Mouse (Mus musculus): ENCODE measurements at regions not wholly inside any gene's neighbourhood (a gene's known extent, or its start where the extent isn't known, plus 50 kb on each side); places are given as distances from the start of the nearest gene placed in this dataset.
"Not testable (repeated sequence)": the region's sequence is repeated elsewhere in the genome, so short reads cannot be mapped to it uniquely, and the experiment has no call there.

- in situ Hi-C loops (cut with MboI; ENCODE audit: unreplicated experiment in 2 of 2) = no loop called here
Observed at GRCm38 (mm10) chr14:76761274-76761673, 204.6 kb upstream of the Serp2 start.

DNA sequence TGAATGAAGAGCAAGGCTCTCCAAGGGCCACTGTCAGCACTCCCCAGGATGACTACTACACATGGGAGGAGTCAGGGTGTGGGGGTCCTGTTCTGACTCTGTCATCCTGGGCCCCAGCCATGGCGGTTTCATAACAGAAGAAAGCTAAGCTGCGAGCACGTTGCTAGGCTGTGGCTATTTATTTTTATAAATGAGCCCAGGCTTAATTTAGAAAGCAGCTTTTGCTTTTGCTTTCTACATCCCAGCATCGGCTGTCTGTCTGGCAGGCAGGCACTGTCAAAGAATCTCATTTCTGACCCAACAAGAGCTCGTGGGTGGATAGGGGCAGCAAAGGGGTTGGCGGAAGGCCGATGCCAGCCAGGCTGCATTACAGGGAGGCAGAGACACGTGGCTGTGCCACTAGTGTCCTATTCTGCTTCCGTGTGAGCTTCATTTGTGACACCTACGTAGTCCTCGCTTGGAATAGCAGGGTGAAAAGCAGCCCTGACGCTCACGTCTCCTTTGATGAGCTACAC, 203.9 kb upstream of the Serp2 start:
- in situ Hi-C loops (cut with MboI; ENCODE audit: unreplicated experiment in 2 of 2) = no loop called here

- in situ Hi-C loops (cut with MboI; ENCODE audit: unreplicated experiment in 2 of 2) = no loop called here
Observed at GRCm38 (mm10) chr14:76759377-76759776, 202.7 kb upstream of the Serp2 start.

GRCm38 (mm10) chr14:76758589-76758988, 201.9 kb upstream of the Serp2 start:
- in situ Hi-C loops (cut with MboI; ENCODE audit: unreplicated experiment in 2 of 2) = no loop called here

- in situ Hi-C loops (cut with MboI; ENCODE audit: unreplicated experiment in 2 of 2) = no loop called here
Observed at GRCm38 (mm10) chr14:76755591-76756376, 199.1 kb upstream of the Serp2 start.

DNA sequence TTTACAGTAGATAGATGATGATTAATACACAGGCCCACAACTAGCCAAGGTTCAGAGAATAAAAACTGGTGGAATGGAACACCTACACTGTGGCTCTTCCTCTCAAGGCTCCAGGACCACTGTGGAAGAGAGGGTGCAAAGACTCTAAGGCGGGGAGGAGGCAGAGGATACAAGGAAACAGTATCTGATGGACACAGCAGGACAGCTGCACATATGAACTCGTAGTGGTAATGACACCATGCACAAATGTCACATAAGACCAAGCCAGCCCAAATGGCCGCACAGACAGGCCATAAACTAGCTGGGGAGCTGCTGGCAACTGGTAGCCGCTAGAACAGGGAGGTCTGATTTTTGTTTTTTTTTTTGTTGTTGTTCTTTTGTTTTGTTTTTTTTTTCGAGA, 197.0 kb upstream of the Serp2 start:
- in situ Hi-C loops (cut with MboI; ENCODE audit: unreplicated experiment in 2 of 2) = no loop called here

GRCm38 (mm10) chr14:76749178-76749577, 192.5 kb upstream of the Serp2 start:
- in situ Hi-C loops (cut with MboI; ENCODE audit: unreplicated experiment in 2 of 2) = no loop called here

DNA sequence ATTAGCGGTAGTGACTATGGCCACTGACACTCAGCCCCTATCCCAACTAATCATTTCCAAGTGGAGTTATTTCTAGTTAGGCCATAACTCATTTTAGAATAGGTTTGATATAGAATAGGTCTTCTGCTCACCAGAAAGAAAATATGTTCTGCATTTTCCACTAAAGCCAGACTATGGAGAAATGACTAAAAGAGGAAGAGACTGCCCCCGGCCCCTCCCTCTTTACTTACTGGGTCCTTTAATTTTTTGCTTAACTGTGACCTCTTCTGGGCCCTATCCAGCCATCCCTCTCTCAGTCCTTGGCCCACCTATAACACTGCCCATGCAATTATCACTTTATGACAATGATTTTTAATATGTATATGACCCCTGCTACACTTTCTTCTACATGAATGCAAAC, 192.0 kb upstream of the Serp2 start:
- in situ Hi-C loops (cut with MboI; ENCODE audit: unreplicated experiment in 2 of 2) = no loop called here

DNA sequence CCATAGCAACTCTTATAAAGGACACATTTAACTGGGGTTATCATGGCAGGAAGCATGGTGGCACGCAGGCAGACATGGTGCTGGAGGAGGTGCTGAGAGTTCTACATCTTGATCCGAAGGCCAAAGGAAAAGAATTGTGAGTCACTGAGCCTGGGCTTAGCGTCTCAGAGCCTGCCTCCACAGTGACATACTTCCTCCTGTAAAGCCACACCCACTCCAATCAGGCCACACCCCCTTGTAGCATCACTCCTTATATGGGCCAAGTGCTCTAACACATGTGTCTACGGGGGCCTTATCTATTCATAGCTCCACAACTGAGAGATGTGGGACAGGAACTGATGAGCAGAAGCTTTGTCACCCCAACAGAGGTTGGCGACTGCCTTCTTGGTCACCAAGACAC, 191.1 kb upstream of the Serp2 start:
- in situ Hi-C loops (cut with MboI; ENCODE audit: unreplicated experiment in 2 of 2) = no loop called here

GRCm38 (mm10) chr14:76746282-76746681, 189.6 kb upstream of the Serp2 start:
- in situ Hi-C loops (cut with MboI; ENCODE audit: unreplicated experiment in 2 of 2) = no loop called here

GRCm38 (mm10) chr14:76744674-76745433, 188.2 kb upstream of the Serp2 start:
- in situ Hi-C loops (cut with MboI; ENCODE audit: unreplicated experiment in 2 of 2) = no loop called here

DNA sequence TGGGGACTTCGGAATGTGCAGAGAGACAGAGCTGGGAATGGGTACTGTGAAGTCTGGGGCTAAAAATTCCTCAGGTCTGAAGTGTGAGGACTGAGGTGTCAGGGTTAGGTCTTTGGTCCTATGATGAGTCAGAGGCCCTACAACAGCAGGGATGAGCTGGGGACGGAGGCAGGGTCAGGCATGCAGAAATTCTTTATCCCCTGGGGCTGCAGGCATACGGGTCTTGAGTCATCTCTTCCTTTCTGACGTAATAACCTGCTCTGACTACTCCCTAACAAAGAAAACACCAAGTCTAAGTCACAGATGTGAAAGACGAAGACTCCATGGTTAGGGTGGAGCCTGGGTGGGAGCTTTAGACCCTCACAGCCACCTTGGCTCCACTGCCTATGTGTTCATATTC, 185.6 kb upstream of the Serp2 start:
- in situ Hi-C loops (cut with MboI; ENCODE audit: unreplicated experiment in 2 of 2) = no loop called here

DNA sequence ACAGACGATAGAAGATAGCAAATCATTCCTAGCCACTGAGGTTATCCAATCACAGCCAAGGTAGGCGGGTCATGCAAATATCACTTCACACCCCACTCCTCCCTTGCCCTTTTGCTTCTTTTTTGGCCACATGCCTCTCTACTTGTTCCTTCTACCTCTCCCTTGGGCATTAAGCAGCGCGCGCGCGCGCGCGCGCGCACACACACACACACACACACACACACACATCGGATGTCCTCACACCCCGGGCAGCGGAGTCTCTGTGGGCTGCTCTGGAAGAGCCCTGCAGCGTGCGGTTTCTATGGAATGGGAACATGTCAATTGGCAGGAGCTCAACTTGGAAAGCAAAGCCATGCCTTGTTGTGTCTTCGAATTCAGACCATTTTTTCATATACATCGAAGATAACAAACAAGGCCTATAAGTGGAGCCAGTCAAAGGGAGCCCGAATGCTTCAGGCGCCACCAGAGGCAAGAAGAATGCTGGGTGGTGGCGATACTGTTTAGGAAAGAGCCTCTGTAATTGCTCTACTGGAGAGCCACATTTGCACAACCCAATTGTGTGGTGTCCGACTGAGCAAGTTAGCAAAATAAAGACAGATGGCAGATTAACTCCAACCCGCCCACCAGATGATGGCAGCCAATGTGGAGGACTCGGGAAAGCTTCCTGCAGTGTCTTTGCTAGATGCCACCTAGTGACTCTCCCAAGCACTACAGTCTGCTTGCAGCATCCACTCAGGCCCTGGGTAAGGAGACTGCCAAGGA, 183.3 kb upstream of the Serp2 start:
- in situ Hi-C loops (cut with MboI; ENCODE audit: unreplicated experiment in 2 of 2) = no loop called here

- in situ Hi-C loops (cut with MboI; ENCODE audit: unreplicated experiment in 2 of 2) = no loop called here
Observed at GRCm38 (mm10) chr14:76735997-76736396, 179.3 kb upstream of the Serp2 start.

DNA sequence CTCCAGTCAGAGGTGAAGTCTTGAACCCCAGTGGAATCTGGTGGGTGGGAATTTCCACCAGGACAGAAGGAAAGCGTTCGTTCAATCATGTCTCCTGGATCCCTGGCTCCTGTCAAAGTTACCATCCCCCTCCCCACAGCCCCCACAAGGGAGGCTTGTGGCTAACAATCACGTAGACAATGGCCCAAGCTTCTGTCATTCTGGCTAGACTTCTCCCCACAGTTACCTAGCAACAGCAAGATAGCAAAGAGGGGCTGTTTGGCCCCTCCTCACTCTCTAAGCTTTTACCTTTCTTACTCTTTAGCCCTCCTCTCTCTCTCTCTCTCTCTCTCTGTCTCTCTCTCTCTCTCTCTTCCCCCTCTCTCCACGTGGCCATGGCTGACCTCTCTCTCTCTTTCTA, 178.4 kb upstream of the Serp2 start:
- in situ Hi-C loops (cut with MboI; ENCODE audit: unreplicated experiment in 2 of 2) = no loop called here

- in situ Hi-C loops (cut with MboI; ENCODE audit: unreplicated experiment in 2 of 2) = no loop called here
Observed at GRCm38 (mm10) chr14:76733258-76733823, 176.7 kb upstream of the Serp2 start.

- in situ Hi-C loops (cut with MboI; ENCODE audit: unreplicated experiment in 2 of 2) = no loop called here
Observed at GRCm38 (mm10) chr14:76731096-76731986, 174.7 kb upstream of the Serp2 start.

- in situ Hi-C loops (cut with MboI; ENCODE audit: unreplicated experiment in 2 of 2) = no loop called here
Observed at GRCm38 (mm10) chr14:76725844-76726243, 169.2 kb upstream of the Serp2 start.

DNA sequence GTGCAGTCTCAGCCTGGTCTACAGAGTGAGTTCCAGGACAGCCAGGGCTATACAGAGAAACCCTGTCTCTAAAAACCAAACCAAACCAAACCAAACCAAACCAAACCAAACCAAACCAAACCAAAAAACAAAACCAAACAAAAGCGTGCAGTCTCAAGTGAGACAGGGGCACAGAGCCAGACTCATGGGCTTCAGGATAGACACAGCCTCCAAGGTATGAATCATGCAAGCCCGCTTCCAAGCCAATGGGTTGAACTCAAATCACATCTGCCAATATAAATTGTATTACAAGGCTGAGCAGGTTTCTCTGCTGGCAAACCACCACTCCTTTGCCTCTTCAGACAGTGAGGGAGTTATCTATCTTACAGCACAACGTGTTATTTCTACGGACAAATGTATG, 168.5 kb upstream of the Serp2 start:
- in situ Hi-C loops (cut with MboI; ENCODE audit: unreplicated experiment in 2 of 2) = not testable (repeated sequence)

- in situ Hi-C loops (cut with MboI; ENCODE audit: unreplicated experiment in 2 of 2) = no loop called here
Observed at GRCm38 (mm10) chr14:76724826-76725225, 168.1 kb upstream of the Serp2 start.

Data from v-Abl transformed pro-B cells (cell line).